Mouse (Mus musculus) lung, embryonic 14.5 days (tissue): Measurements from ENCODE around the gene Dffb. TPM values are rescaled to one million over a fixed set of nuclear protein-coding genes. Genes with fewer than 3 reads are reported as not detected.

Experiments
- ATAC-seq: fragments of 200-750 bp; cut with Nextera tagmentation; 2 replicates; pipeline ENCODE4 v1.8.0; 2017; ENCODE audit warnings: mild to moderate bottlenecking, moderate TSS enrichment, moderate library complexity; ENCODE audit not compliant: insufficient read depth
- DNase-seq: peaks from one replicate; pipeline ENCODE4 v3.0.0-alpha.2; 2015
- H3K27ac ChIP-seq: fragments of 300-500 bp; sonication (generic); 2 replicates; pipeline ENCODE4 v1.5.1; 2014; ENCODE audit warnings: low read depth, mild to moderate bottlenecking, moderate library complexity
- H3K27me3 ChIP-seq: fragments of 300-500 bp; sonication (generic); 2 replicates; pipeline ENCODE4 v1.6.1; 2014; ENCODE audit warnings: low read length, control low read depth; ENCODE audit not compliant: insufficient read depth
- H3K36me3 ChIP-seq: fragments of 300-500 bp; sonication (generic); 2 replicates; pipeline ENCODE4 v1.6.1; 2014; ENCODE audit warnings: control low read depth; ENCODE audit not compliant: insufficient read depth
- H3K4me1 ChIP-seq: fragments of 300-500 bp; sonication (generic); 2 replicates; pipeline ENCODE4 v1.6.1; 2014; ENCODE audit warnings: antibody characterized with exemption, control low read depth; ENCODE audit not compliant: insufficient read depth
- H3K4me2 ChIP-seq: fragments of 300-500 bp; sonication (generic); 2 replicates; pipeline ENCODE4 v1.6.1; 2014; ENCODE audit warnings: mild to moderate bottlenecking
- H3K4me3 ChIP-seq: fragments of 300-500 bp; sonication (generic); 2 replicates; pipeline ENCODE4 v1.5.1; 2014; ENCODE audit warnings: low read depth, low read length
- H3K9ac ChIP-seq: fragments of 300-500 bp; sonication (generic); 2 replicates; pipeline ENCODE4 v1.6.1; 2014
- H3K9me3 ChIP-seq: fragments of 300-500 bp; sonication (generic); 2 replicates; pipeline ENCODE4 v1.6.1; 2016; ENCODE audit warnings: low read depth, low read length, control low read depth
- CTCF ChIP-seq: IDR thresholded peaks from 2 replicates; pipeline ENCODE4 v1.5.1; 2016; ENCODE audit warnings: antibody characterized with exemption, low read depth
- WGBS: fragments of 180-500 bp; shearing (Covaris S2); extraction: QIAGEN DNeasy Blood & Tissue Kit; methylation state at CpG from one replicate; pipeline ENCODE4 v1.1.7; 2014; 5-methylcytosine and 5-hydroxymethylcytosine counted together
- polyA plus RNA-seq: library from polyadenylated mRNA; unstranded; fragments of >200 nt; fragmentation: Nextera tagmentation; extraction: Ambion mirVana; gene quantifications from 2 replicates; pipeline ENCODE4 v1.2.1, GENCODE M21; 2014

Dffb gene
- polyA plus RNA-seq, 1 experiment from 2014 or later: 12.4 TPM

GRCm38 (mm10) chr4:153950372-153950771, 24.6 kb downstream of the Dffb start:
- no peaks in the 10 kb centered on the region for H3K4me1 ChIP-seq
- H3K27ac ChIP-seq: no peak overlapping the region
- DNase-seq (no peak), ATAC-seq (no peak)
- H3K9ac ChIP-seq: no peak overlapping the region
- no peaks in the 10 kb centered on the region for H3K36me3 ChIP-seq
- H3K9me3 ChIP-seq: no peaks in the 10 kb centered on the region
- H3K27me3 ChIP-seq: 0 out of 2 replicates have a peak, but pooled peaks cover 2% of the 10 kb centered on the region
- H3K4me2 ChIP-seq: no peak overlapping the region
- H3K4me3 ChIP-seq: no peak overlapping the region
- WGBS: 71% methylated on average over 2 of the region's 2 CpGs
- no peak for TF ChIP-seq CTCF

- no peak overlapping the region for H3K4me3 ChIP-seq
- DNase-seq (no peak), ATAC-seq (no peak)
- 70% methylated on average over 6 of the region's 6 CpGs for WGBS
- no peak overlapping the region for H3K27ac ChIP-seq
- no peaks in the 10 kb centered on the region for H3K9me3 ChIP-seq
- no peak overlapping the region for H3K4me2 ChIP-seq
- H3K4me1 ChIP-seq: no peaks in the 10 kb centered on the region
- H3K36me3 ChIP-seq: no peaks in the 10 kb centered on the region
- no peak overlapping the region for H3K9ac ChIP-seq
- no peak for TF ChIP-seq CTCF
- peaks cover 5% of the 10 kb centered on the region; the same call in 1 of the 2 replicates for H3K27me3 ChIP-seq
Observed at GRCm38 (mm10) chr4:153945741-153946140, 29.2 kb downstream of the Dffb start.

GRCm38 (mm10) chr4:153944261-153944660, 30.7 kb downstream of the Dffb start:
- H3K4me1 ChIP-seq: no peaks in the 10 kb centered on the region
- H3K9ac ChIP-seq: no peak overlapping the region
- WGBS: 51% methylated on average over 6 of the region's 6 CpGs
- peaks cover 5% of the 10 kb centered on the region; the same call in 1 of the 2 replicates for H3K27me3 ChIP-seq
- TF ChIP-seq CTCF: no peak
- H3K27ac ChIP-seq: no peak overlapping the region
- no peak overlapping the region for H3K4me2 ChIP-seq
- no peaks in the 10 kb centered on the region for H3K9me3 ChIP-seq
- no peaks in the 10 kb centered on the region for H3K36me3 ChIP-seq
- DNase-seq: no peak
- no peak for ATAC-seq
- no peak overlapping the region for H3K4me3 ChIP-seq

GRCm38 (mm10) chr4:153943243-153943642, 31.7 kb downstream of the Dffb start:
- peak; percentile 70 for TF ChIP-seq CTCF
- Histone ChIP-seq H3K4me1 (no peaks in the 10 kb centered on the region), H3K9me3 (no peaks in the 10 kb centered on the region), H3K4me2 (no peak overlapping the region), H3K9ac (no peak overlapping the region), H3K36me3 (no peaks in the 10 kb centered on the region), H3K27ac (no peak overlapping the region), H3K27me3 (peaks cover 5% of the 10 kb centered on the region; the same call in 1 of the 2 replicates), H3K4me3 (no peak overlapping the region)
- DNase-seq: peak; percentile 34
- 52% methylated on average over 4 of the region's 4 CpGs for WGBS
- ATAC-seq: no peak

GRCm38 (mm10) chr4:153929921-153930320, 45.0 kb downstream of the Dffb start:
- no peak overlapping the region for H3K4me3 ChIP-seq
- no peak overlapping the region for H3K4me2 ChIP-seq
- H3K9ac ChIP-seq: no peak overlapping the region
- DNase-seq (no peak), ATAC-seq (no peak)
- H3K27ac ChIP-seq: no peak overlapping the region
- TF ChIP-seq CTCF: no peak
- WGBS: 64% methylated on average over 4 of the region's 4 CpGs
- no peaks in the 10 kb centered on the region for H3K4me1 ChIP-seq
- H3K9me3 ChIP-seq: no peaks in the 10 kb centered on the region
- no peaks in the 10 kb centered on the region for H3K36me3 ChIP-seq
- H3K27me3 ChIP-seq: no peaks in the 10 kb centered on the region

GRCm38 (mm10) chr4:153929425-153929824, 45.5 kb downstream of the Dffb start:
- no peak for TF ChIP-seq CTCF
- Histone ChIP-seq H3K9ac (no peak overlapping the region), H3K27me3 (no peaks in the 10 kb centered on the region), H3K4me1 (no peaks in the 10 kb centered on the region), H3K27ac (no peak overlapping the region), H3K4me2 (no peak overlapping the region), H3K36me3 (no peaks in the 10 kb centered on the region), H3K4me3 (no peak overlapping the region), H3K9me3 (no peaks in the 10 kb centered on the region)
- ATAC-seq (no peak), DNase-seq (no peak)
- WGBS: 57% methylated on average over 10 of the region's 10 CpGs

GRCm38 (mm10) chr4:153928772-153929299, 46.1 kb downstream of the Dffb start:
- TF ChIP-seq CTCF: no peak
- 76% methylated on average over 11 of the region's 11 CpGs for WGBS
- ATAC-seq: no peak

More at GRCm38 (mm10) chr4:153928772-153929299, 46.1 kb downstream of the Dffb start:
- DNase-seq: no peak
- Histone ChIP-seq H3K4me1 (no peaks in the 10 kb centered on the region), H3K4me3 (no peak overlapping the region), H3K9me3 (no peaks in the 10 kb centered on the region), H3K4me2 (no peak overlapping the region), H3K36me3 (no peaks in the 10 kb centered on the region), H3K27me3 (no peaks in the 10 kb centered on the region), H3K9ac (no peak overlapping the region), H3K27ac (no peak overlapping the region)
